Comparison of ENCODE assay signal across 8 mouse cellular contexts in the genomic region with DNA sequence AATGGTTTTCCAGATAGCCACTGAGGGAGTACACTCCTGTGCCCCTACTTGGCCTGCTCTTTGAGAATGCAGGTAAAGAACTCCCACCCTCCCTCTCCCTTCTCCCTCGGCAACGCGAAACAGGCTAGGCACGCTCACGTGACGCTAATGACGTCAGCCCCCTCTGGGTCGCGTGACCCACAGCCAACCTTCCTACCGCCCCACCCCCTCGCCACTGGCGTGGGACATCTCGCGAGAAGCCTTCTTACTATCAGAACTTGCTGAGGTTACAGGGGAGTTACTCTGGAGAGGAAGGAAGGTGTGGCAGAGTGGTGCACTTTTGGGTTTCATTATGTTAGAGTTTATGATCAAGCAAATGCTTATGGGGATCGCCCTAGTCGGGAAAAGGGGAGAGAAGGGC. TPM values are rescaled to one million over a fixed set of nuclear protein-coding genes. Genes with fewer than 3 reads are reported as not detected.
DNase-seq lines count a peak whose midpoint lies in the region; ATAC-seq and TF ChIP-seq lines count a peak whose summit lies in the region.

A gene (plus strand): TSS at position 217 of the 400 bp plus-strand sequence.

- peak; percentile 99 for DNase-seq in T-cell, adult 2 months (ENCODE audit: low spot score)
- DNase-seq in cerebellum, postnatal 25 days = peak; percentile 97 to 99
- DNase-seq in frontal cortex, postnatal 14 days (ENCODE audit: low spot score in 2 of 2) = peak; percentile 91 to 95
- DNase-seq in layer of hippocampus, postnatal 10 days (ENCODE audit: low spot score in 2 of 2) = peak; percentile 90 to 93
- peak; percentile 99 for DNase-seq in lung, postnatal 0 days (ENCODE audit: low spot score)
- DNase-seq in ovary, postnatal 10 days (ENCODE audit: low spot score) = peak; percentile 75
- peak; percentile 98 for DNase-seq in thymus, postnatal 0 days (ENCODE audit: low spot score)

- peak; percentile 98 for TF ChIP-seq EP300 in lung, postnatal 0 days (IDR thresholded peaks at IDR 0.05)

- no peaks in the 10 kb centered on the region for H3K9me3 ChIP-seq in hindbrain, embryonic 12.5 days (replicated peaks)
- no peaks in the 10 kb centered on the region for H3K9me3 ChIP-seq in lung, postnatal 0 days (ENCODE audit: low read length)

- ATAC-seq in hindbrain, embryonic 12.5 days (ENCODE audit: low FRiP score) = peak; percentile 92
- peak; percentile 92 for ATAC-seq in lung, postnatal 0 days

- 1% methylated on average over 16 of the region's 16 CpGs for WGBS in hindbrain, embryonic 12.5 days
- WGBS in lung, postnatal 0 days = under 1% methylated on average over 16 of the region's 16 CpGs

- no peaks in the 10 kb centered on the region for H3K27me3 ChIP-seq in hindbrain, embryonic 12.5 days
- no peaks in the 10 kb centered on the region for H3K27me3 ChIP-seq in lung, postnatal 0 days (replicated peaks; ENCODE audit: insufficient read depth, low read length)

- H3K4me3 ChIP-seq in hindbrain, embryonic 12.5 days = peak within 1 kb of the TSS; percentile 81
- peak within 1 kb of the TSS; percentile 84 for H3K4me3 ChIP-seq in lung, postnatal 0 days (ENCODE audit: low read depth, low read length)

- H3K4me2 ChIP-seq in hindbrain, embryonic 12.5 days (replicated peaks) = peak within 1 kb of the TSS; percentile 91
- peak within 1 kb of the TSS; percentile 91 for H3K4me2 ChIP-seq in lung, postnatal 0 days (replicated peaks; ENCODE audit: low read depth, low read length)

- peak within 1 kb of the TSS; percentile 95 for H3K27ac ChIP-seq in hindbrain, embryonic 12.5 days
- H3K27ac ChIP-seq in lung, postnatal 0 days (ENCODE audit: low read length) = peak within 1 kb of the TSS; percentile 99

- H3K36me3 ChIP-seq in hindbrain, embryonic 12.5 days = no peaks in the 10 kb centered on the region
- no peaks in the 10 kb centered on the region for H3K36me3 ChIP-seq in lung, postnatal 0 days (ENCODE audit: insufficient read depth, low read length)

- no peak for TF ChIP-seq CTCF in lung, postnatal 0 days (IDR thresholded peaks at IDR 0.05)

- H3K4me1 ChIP-seq in hindbrain, embryonic 12.5 days = no peaks in the 10 kb centered on the region; the same call in 1 of the 2 replicates
- no peaks in the 10 kb centered on the region; the same call in 1 of the 2 replicates for H3K4me1 ChIP-seq in lung, postnatal 0 days (ENCODE audit: insufficient read depth, low read depth, low read length)

- peak within 1 kb of the TSS; percentile 84 for H3K9ac ChIP-seq in hindbrain, embryonic 12.5 days
- peak within 1 kb of the TSS; percentile 78 for H3K9ac ChIP-seq in lung, postnatal 0 days (replicated peaks; ENCODE audit: low read depth)

RNA-seq across cellular contexts. Expression of the gene that starts here (rescaled TPM):
- polyA plus RNA-seq in hindbrain, embryonic 12.5 days (2016; fragmentation: Nextera tagmentation; extraction: Ambion mirVana) = 29.7 and 31.0 TPM in 2 replicates
- total RNA-seq in layer of hippocampus, postnatal 10 days (2021) = 10 to 100 TPM; 67.3 to 73.7 TPM
- polyA plus RNA-seq in lung, postnatal 0 days (2015; fragmentation: Nextera tagmentation; extraction: Ambion mirVana) = 36.6 and 39.9 TPM in 2 replicates
- polyA plus RNA-seq in thymus, postnatal 0 days (2015; fragmentation: Nextera tagmentation; extraction: Ambion mirVana) = 30.5 and 39.5 TPM in 2 replicates

Comparison
In these comparisons a context has a peak if more than half of its experiments do, and no peak if none do; other contexts are left out.
1. Peak in every context shown above with its lines: DNase-seq, ATAC-seq, H3K4me3 ChIP-seq and H3K27ac ChIP-seq.